Mouse (Mus musculus) ES-Bruce4 (cell line): ENCODE results near the gene Pgm1.

Experiments used
- CTCF ChIP-seq: IDR thresholded peaks from one replicate; pipeline ENCODE4 v1.8.1; 2011; ENCODE audit warnings: low read depth, low read length
- EP300 ChIP-seq: IDR thresholded peaks from 2 replicates; pipeline ENCODE4 v1.6.1; 2011; ENCODE audit warnings: low read depth, low read length; ENCODE audit not compliant: insufficient read depth
- POLR2A ChIP-seq: IDR thresholded peaks from one replicate; pipeline ENCODE4 v1.8.1; 2011; ENCODE audit warnings: low read length; ENCODE audit not compliant: insufficient read depth

GRCm38 (mm10) chr4:99953904-99954303 lies 24.7 kb downstream of the Pgm1 start:
- TF ChIP-seq POLR2A (no peak), CTCF (no peak), EP300 (no peak)
